Mouse (Mus musculus) T-helper 1 cell (primary cell): ENCODE measurements around the gene Smim11.

Experiments used
- in situ Hi-C: fragments of 300-600 bp; cut with MboI, MseI; formaldehyde crosslinking; loops from one replicate; pipeline ENCODE4 v1.15.1; 2025; ENCODE audit warnings: high pct_unique_total_duplicates

Gene Smim11

GRCm38 (mm10) chr16:92300649-92301411 is at the start of gene Smim11:
Gene Smim11, plus strand, starts transcription at chr16:92301286.
- in situ Hi-C loops, result loop anchor here (10.0 kb wide), 2 partner anchors 164 to 846 kb away; no protein-coding TSS in a partner anchor

GRCm38 (mm10) chr16:92254316-92254715 is 46.8 kb upstream of the Smim11 start:
- in situ Hi-C loops, result no loop called here

GRCm38 (mm10) chr16:92267861-92268260 is 33.2 kb upstream of the Smim11 start:
- in situ Hi-C loops, result no loop called here

GRCm38 (mm10) chr16:92274516-92274915 is 26.6 kb upstream of the Smim11 start:
- in situ Hi-C loops, result no loop called here

GRCm38 (mm10) chr16:92275526-92275925 is 25.6 kb upstream of the Smim11 start:
- in situ Hi-C loops, result no loop called here

GRCm38 (mm10) chr16:92282671-92283070 is 18.4 kb upstream of the Smim11 start:
- in situ Hi-C loops, result no loop called here

- in situ Hi-C loops, result loop anchor here (5.0 kb wide), 1 partner anchor 348 kb away; no protein-coding TSS in a partner anchor
Observed at GRCm38 (mm10) chr16:92285068-92285467, 16.0 kb upstream of the Smim11 start.

GRCm38 (mm10) chr16:92286609-92287008 is 14.5 kb upstream of the Smim11 start:
- in situ Hi-C loops, result loop anchor here (5.0 kb wide), 1 partner anchor 349 kb away; no protein-coding TSS in a partner anchor

- in situ Hi-C loops, result loop anchor here (5.0 kb wide), 1 partner anchor 351 kb away; no protein-coding TSS in a partner anchor
Observed at GRCm38 (mm10) chr16:92288778-92289177, 12.3 kb upstream of the Smim11 start.

GRCm38 (mm10) chr16:92290045-92290444 is 11.0 kb upstream of the Smim11 start:
- in situ Hi-C loops, result no loop called here

- in situ Hi-C loops, result no loop called here
Observed at GRCm38 (mm10) chr16:92292101-92292500, 9.0 kb upstream of the Smim11 start, which contains the start of gene Kcne2. Gene Kcne2, plus strand, starts transcription at chr16:92292389.

GRCm38 (mm10) chr16:92294267-92294970 is 6.7 kb upstream of the Smim11 start:
- in situ Hi-C loops, result no loop called here

- in situ Hi-C loops, result no loop called here
Observed at GRCm38 (mm10) chr16:92295328-92295727, 5.8 kb upstream of the Smim11 start.

- in situ Hi-C loops, result loop anchor here (10.0 kb wide), 2 partner anchors 163 to 847 kb away; no protein-coding TSS in a partner anchor
Observed at GRCm38 (mm10) chr16:92301412-92301806, 323 bp downstream of the Smim11 start.

GRCm38 (mm10) chr16:92301989-92302388 is 903 bp downstream of the Smim11 start:
- in situ Hi-C loops, result loop anchor here (10.0 kb wide), 2 partner anchors 163 to 847 kb away; no protein-coding TSS in a partner anchor

- in situ Hi-C loops, result loop anchor here (10.0 kb wide), 2 partner anchors 162 to 848 kb away; no protein-coding TSS in a partner anchor
Observed at GRCm38 (mm10) chr16:92302506-92302905, 1.4 kb downstream of the Smim11 start.

- in situ Hi-C loops, result loop anchor here (10.0 kb wide), 2 partner anchors 159 to 851 kb away; no protein-coding TSS in a partner anchor
Observed at GRCm38 (mm10) chr16:92305519-92305918, 4.4 kb downstream of the Smim11 start.

GRCm38 (mm10) chr16:92307947-92308346 is 6.9 kb downstream of the Smim11 start:
- in situ Hi-C loops, result loop anchor here (10.0 kb wide), 2 partner anchors 157 to 853 kb away; no protein-coding TSS in a partner anchor

GRCm38 (mm10) chr16:92309126-92309525 is 8.0 kb downstream of the Smim11 start:
- in situ Hi-C loops, result loop anchor here (10.0 kb wide), 2 partner anchors 156 to 854 kb away; no protein-coding TSS in a partner anchor

- in situ Hi-C loops, result no loop called here
Observed at GRCm38 (mm10) chr16:92313953-92314741, 13.1 kb downstream of the Smim11 start.

GRCm38 (mm10) chr16:92316049-92316738 is 15.1 kb downstream of the Smim11 start:
- in situ Hi-C loops, result no loop called here
